Mouse (Mus musculus): ENCODE measurements around the gene Procr. TPM values are rescaled to one million over a fixed set of nuclear protein-coding genes. Genes with fewer than 3 reads are reported as not detected.

Gene Procr
- 0.71 and 3.0 TPM in 2 replicates for polyA plus RNA-seq (2012; ENCODE audit: low replicate concordance)

DNA sequence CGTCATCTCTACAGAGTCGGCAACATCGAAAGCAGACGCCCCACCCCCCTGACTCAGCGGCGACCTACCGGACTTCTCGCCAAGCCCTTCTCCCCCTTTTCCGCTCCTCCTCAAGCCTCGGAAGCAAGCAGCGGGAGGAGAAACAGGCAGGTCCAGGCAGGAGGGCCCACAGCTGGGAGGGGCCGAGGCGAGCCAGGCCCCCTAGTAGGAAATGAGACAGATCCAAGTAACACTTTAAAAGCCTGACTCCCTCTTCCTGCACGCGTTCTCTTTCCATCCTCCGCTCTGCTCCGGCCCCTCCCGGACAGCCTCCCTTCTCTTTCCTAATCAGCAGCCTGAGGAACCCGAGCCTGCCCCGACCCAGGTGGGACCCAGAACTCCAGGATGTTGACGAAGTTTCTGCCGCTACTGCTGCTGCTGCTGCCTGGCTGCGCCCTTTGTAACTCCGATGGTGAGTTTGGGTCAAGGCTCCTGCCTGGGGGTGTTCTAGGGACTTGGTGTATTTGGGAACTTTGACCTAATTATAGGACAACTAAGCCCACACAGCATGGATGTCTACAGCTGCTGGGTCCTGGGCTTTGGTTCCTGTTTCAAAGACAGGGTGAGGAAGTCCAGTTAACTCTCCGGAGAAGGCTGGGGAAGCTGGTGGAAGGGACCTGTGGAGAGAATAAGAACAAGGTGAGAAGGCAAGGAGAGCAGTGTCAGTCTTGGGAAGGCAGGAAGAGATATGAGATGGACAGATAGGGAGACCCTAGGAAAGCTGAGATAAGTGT, at the start of gene Procr:
Procr (plus strand) TSS at position 104 of the 773 bp plus-strand sequence.

DNA sequence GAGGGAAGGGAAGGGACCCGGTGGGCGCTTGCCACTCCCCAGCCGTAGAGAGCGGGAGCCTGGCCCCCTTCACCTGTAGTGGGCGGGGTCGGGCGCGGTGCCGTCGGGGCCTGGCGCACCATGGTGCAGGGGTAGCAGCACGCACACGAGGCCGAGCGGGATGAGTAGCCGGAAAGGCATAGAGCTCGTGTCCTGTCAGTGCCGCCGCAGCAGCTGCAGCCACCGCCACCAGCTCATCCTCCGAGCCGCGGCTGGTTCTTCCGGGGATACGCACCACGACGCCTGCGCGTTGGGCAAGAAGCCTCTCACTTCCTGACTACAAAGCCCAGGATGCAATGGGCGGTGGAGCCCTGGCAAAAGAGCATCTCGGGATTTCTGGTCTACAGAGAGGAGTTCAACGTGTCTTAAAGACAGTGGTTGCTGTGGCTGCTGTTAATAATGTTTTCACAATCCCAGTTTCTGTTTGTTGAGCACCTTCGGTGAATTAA, 21.7 kb upstream of the Procr start, which contains the start of gene Edem2:
Edem2 (minus strand) TSS at position 318 of the 488 bp plus-strand sequence.

DNA sequence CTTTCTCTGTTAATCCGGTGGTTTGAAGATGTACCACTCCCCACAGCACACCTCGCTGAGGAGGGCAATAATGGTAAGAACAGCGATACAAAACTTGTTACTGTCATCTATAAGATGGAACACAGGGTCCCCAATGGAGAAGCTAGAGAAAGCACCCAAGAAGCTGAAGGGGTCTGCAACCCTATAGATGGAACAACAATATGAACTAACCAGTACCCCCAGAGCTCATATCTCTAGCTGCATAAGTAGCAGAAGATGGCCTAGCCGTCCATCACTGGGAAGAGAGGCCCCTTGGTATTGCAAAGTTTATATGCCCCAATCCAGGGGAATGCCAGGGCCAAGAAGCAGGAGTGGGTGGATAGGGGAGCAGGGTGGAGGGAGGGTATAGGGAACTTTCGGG, 15.2 kb upstream of the Procr start, which contains the start of gene Gm17581:
Gm17581 (minus strand) TSS at position 101 of the 400 bp plus-strand sequence.

DNA sequence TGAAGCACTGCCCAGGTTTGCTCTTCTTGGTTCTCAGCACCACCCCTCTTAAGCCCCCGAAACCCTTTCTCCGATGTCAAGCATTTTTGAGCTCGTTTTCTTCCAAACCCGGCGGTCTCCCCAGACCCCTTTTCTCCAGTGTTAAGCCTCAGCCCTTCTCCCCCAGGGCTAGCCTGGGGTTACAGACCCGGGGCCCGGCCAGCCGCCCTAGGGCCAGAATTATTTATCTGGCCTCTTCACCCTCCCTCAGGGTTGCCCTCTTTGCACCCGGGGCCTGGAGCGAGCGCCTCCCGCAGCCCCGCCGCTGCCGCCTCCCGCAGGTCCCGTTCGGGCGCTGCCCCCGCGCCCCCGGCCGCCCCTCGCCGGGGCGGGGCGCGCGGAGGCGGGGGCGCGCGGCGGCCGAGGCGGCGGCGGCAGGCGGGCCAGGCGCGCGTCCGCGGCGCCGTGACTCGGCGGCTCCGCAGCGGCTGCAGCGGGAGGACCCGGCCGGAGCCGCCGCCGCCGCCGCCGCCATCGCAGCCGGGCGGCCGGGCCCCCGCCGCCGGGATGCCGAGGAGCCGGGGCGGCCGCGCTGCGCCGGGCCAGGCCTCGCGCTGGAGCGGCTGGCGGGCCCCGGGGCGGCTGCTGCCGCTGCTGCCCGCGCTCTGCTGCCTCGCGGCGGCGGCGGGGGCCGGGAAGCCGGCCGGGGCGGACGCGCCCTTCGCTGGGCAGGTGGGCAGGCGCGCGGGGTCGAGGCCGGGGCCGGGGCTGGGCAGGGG, 24.2 kb downstream of the Procr start, which contains the start of gene Mmp24:
Mmp24 (plus strand) TSS at position 416 of the 758 bp plus-strand sequence.

Other genes starting within 250 kb of the Procr start
- 6.8 and 22.3 TPM in 2 replicates for gene Acss2, start 233.2 kb upstream of the Procr start, polyA plus RNA-seq (2012; ENCODE audit: low replicate concordance)
- 0.42 and 2.8 TPM in 2 replicates for gene Ggt7, start 232.9 kb upstream of the Procr start, polyA plus RNA-seq (2012; ENCODE audit: low replicate concordance)
- gene Gss, start 158.3 kb upstream of the Procr start, polyA plus RNA-seq (2012; ENCODE audit: low replicate concordance) = 17.2 and 20.6 TPM in 2 replicates
- 2.6 and 5.9 TPM in 2 replicates for gene Myh7b, start 139.9 kb upstream of the Procr start, polyA plus RNA-seq (2012; ENCODE audit: low replicate concordance)
- gene Trpc4ap, start 58.7 kb upstream of the Procr start, polyA plus RNA-seq (2012; ENCODE audit: low replicate concordance) = 79.6 and 93.0 TPM in 2 replicates
- 52.9 and 96.9 TPM in 2 replicates for gene Edem2, start 21.6 kb upstream of the Procr start, polyA plus RNA-seq (2012; ENCODE audit: low replicate concordance)
- gene Gm17581, start 15.3 kb upstream of the Procr start, polyA plus RNA-seq (2012; ENCODE audit: low replicate concordance) = not detected in 2 replicates
- gene Mmp24, start 24.2 kb downstream of the Procr start, polyA plus RNA-seq (2012; ENCODE audit: low replicate concordance) = not detected in 2 replicates
- gene BC029722, start 68.3 kb downstream of the Procr start, polyA plus RNA-seq (2012; ENCODE audit: low replicate concordance) = 34.6 and 39.0 TPM in 2 replicates
- 525 and 574 TPM in 2 replicates for gene Eif6, start 75.8 kb downstream of the Procr start, polyA plus RNA-seq (2012; ENCODE audit: low replicate concordance)
- gene Fam83c, start 83.7 kb downstream of the Procr start, polyA plus RNA-seq (2012; ENCODE audit: low replicate concordance) = not detected in 2 replicates
- 1.9 and 2.0 TPM in 2 replicates for gene Uqcc1, start 179.2 kb downstream of the Procr start, polyA plus RNA-seq (2012; ENCODE audit: low replicate concordance)
- gene Gm15557, start 189.6 kb downstream of the Procr start, polyA plus RNA-seq (2012; ENCODE audit: low replicate concordance) = 0.25 TPM in 1 of 2 replicates, not detected in the other
- 0.31 and 0.70 TPM in 2 replicates for gene Gdf5, start 194.2 kb downstream of the Procr start, polyA plus RNA-seq (2012; ENCODE audit: low replicate concordance)
- 13.3 and 14.7 TPM in 2 replicates for gene Cep250, start 205.3 kb downstream of the Procr start, polyA plus RNA-seq (2012; ENCODE audit: low replicate concordance)

Measured in leukemia stem cell, adult 10-12 weeks (primary cell).